Mouse (Mus musculus) forebrain, embryonic 16.5 days (tissue): ENCODE data around the gene Plppr3. TPM values are rescaled to one million over a fixed set of nuclear protein-coding genes. Genes with fewer than 3 reads are reported as not detected.

Source experiments
- ATAC-seq: fragments of 200-750 bp; cut with Nextera tagmentation; 2 replicates; pipeline ENCODE4 v1.8.0; 2017; ENCODE audit warnings: mild to moderate bottlenecking, moderate library complexity
- H3K27ac ChIP-seq: fragments of 300-500 bp; sonication (generic); 2 replicates; pipeline ENCODE4 v1.5.1; 2014; ENCODE audit warnings: low read length, control low read depth
- H3K27me3 ChIP-seq: fragments of 300-500 bp; sonication (generic); replicated peaks from 2 replicates; pipeline ENCODE4 v1.6.1; 2014; ENCODE audit warnings: low read length; ENCODE audit not compliant: control insufficient read depth, insufficient read depth
- H3K36me3 ChIP-seq: fragments of 300-500 bp; sonication (generic); 2 replicates; pipeline ENCODE4 v1.6.1; 2014; ENCODE audit not compliant: control insufficient read depth, insufficient read depth
- H3K4me1 ChIP-seq: fragments of 300-500 bp; sonication (generic); replicated peaks from 2 replicates; pipeline ENCODE4 v1.6.1; 2014; ENCODE audit warnings: low read length; ENCODE audit not compliant: control insufficient read depth, insufficient read depth
- H3K4me2 ChIP-seq: fragments of 300-500 bp; sonication (generic); 2 replicates; pipeline ENCODE4 v1.6.1; 2014; ENCODE audit warnings: mild to moderate bottlenecking, low read length, control low read depth
- H3K4me3 ChIP-seq: fragments of 300-500 bp; sonication (generic); replicated peaks from 2 replicates; pipeline ENCODE4 v1.5.1; 2014; ENCODE audit warnings: mild to moderate bottlenecking, low read length, control low read depth
- H3K9ac ChIP-seq: fragments of 300-500 bp; sonication (generic); replicated peaks from 2 replicates; pipeline ENCODE4 v1.6.1; 2014; ENCODE audit warnings: low read depth, low read length, control low read depth
- H3K9me3 ChIP-seq: fragments of 300-500 bp; sonication (generic); 2 replicates; pipeline ENCODE4 v1.6.1; 2016; ENCODE audit warnings: low read length; ENCODE audit not compliant: control insufficient read depth
- WGBS: fragments of 180-500 bp; shearing (Covaris S2); extraction: QIAGEN DNeasy Blood & Tissue Kit; methylation state at CpG from one replicate; pipeline ENCODE4 v1.1.7; 2014; 5-methylcytosine and 5-hydroxymethylcytosine counted together
- microRNA-seq: library from miRNA; unstranded; fragments of <30 nt; microRNA quantifications from one replicate; pipeline ENCODE4, GENCODE M21; 2017
- polyA plus RNA-seq: library from polyadenylated mRNA; unstranded; fragments of >200 nt; fragmentation: Nextera tagmentation; extraction: Ambion mirVana; gene quantifications from 2 replicates; pipeline ENCODE4 v1.2.1, GENCODE M21; 2015

Gene Plppr3
- polyA plus RNA-seq, 1 experiment from 2014 or later, result 495 TPM

DNA sequence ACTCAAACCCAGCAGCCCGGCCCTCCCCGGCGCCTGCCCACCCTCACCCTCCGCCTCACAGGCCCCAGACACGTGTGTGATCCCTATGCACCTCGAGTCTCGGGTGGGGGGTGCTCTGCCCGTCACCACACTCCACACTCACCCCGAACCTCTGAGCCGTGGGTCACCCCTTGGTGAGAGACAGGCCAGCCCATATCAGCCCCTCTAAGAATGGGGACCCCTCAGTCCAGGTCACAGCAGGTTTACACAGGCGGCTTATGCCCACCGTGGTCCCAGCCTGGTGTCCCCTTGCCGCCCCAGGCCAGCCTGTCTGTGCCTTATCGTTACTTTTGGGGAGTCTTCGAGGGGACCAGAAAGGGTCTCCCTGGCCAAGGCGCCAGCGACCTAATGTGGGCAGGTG, 54.8 kb downstream of the Plppr3 start:
- Histone ChIP-seq H3K4me2 (no peak overlapping the region), H3K27ac (no peak overlapping the region), H3K4me1 (0 out of 2 replicates have a peak, but pooled peaks cover 3% of the 10 kb centered on the region), H3K4me3 (no peak overlapping the region), H3K27me3 (no peaks in the 10 kb centered on the region), H3K9ac (no peak overlapping the region), H3K36me3 (peaks cover 27% of the 10 kb centered on the region), H3K9me3 (no peaks in the 10 kb centered on the region)
- WGBS, result 92% methylated on average over 17 of the region's 17 CpGs
- no peak for ATAC-seq

DNA sequence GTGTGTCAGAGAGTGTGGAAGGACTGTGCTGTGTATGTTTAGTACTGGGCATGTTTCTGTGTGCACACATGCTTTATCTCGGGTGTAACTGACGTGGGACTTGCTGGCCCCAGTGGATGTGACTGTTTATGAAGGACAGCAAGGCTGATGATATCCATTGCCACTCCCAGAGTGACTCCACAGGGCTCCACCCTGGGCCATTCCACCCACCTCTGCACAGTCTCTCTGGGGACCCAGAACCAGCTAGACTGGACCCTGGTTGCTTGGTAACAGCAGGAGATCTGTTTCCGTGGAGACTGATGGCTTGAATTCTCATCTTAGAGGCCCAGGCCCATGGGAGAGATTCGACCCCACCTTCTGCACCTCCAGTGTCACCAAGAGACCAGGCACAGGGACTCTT, 56.2 kb downstream of the Plppr3 start:
- 77% methylated on average over 4 of the region's 4 CpGs for WGBS
- Histone ChIP-seq H3K27ac (no peak overlapping the region), H3K4me2 (no peak overlapping the region), H3K9ac (no peak overlapping the region), H3K4me3 (no peak overlapping the region), H3K27me3 (no peaks in the 10 kb centered on the region), H3K36me3 (peaks cover 27% of the 10 kb centered on the region), H3K9me3 (no peaks in the 10 kb centered on the region), H3K4me1 (0 out of 2 replicates have a peak, but pooled peaks cover 3% of the 10 kb centered on the region)
- no peak for ATAC-seq

- Histone ChIP-seq H3K36me3 (peaks cover 27% of the 10 kb centered on the region), H3K9me3 (no peaks in the 10 kb centered on the region), H3K4me2 (no peak overlapping the region), H3K4me3 (no peak overlapping the region), H3K27ac (no peak overlapping the region), H3K4me1 (no peaks in the 10 kb centered on the region), H3K9ac (no peak overlapping the region), H3K27me3 (no peaks in the 10 kb centered on the region)
- no peak for ATAC-seq
- 73% methylated on average over 2 of the region's 2 CpGs for WGBS
Observed at GRCm38 (mm10) chr10:79817111-79817510, 57.3 kb downstream of the Plppr3 start.

GRCm38 (mm10) chr10:79815671-79816494, 58.6 kb downstream of the Plppr3 start:
- H3K4me2 ChIP-seq, result no peak overlapping the region
- ATAC-seq, result no peak
- 87% methylated on average over 12 of the region's 12 CpGs for WGBS
- no peaks in the 10 kb centered on the region for H3K4me1 ChIP-seq
- H3K4me3 ChIP-seq, result no peak overlapping the region
- no peaks in the 10 kb centered on the region for H3K27me3 ChIP-seq
- no peak overlapping the region for H3K9ac ChIP-seq
- no peak overlapping the region for H3K27ac ChIP-seq
- peaks cover 28% of the 10 kb centered on the region for H3K36me3 ChIP-seq
- no peaks in the 10 kb centered on the region for H3K9me3 ChIP-seq

- ATAC-seq, result no peak
- peaks cover 30% of the 10 kb centered on the region for H3K36me3 ChIP-seq
- H3K27ac ChIP-seq, result no peak overlapping the region
Observed at GRCm38 (mm10) chr10:79814271-79814842, 60.1 kb downstream of the Plppr3 start.

DNA sequence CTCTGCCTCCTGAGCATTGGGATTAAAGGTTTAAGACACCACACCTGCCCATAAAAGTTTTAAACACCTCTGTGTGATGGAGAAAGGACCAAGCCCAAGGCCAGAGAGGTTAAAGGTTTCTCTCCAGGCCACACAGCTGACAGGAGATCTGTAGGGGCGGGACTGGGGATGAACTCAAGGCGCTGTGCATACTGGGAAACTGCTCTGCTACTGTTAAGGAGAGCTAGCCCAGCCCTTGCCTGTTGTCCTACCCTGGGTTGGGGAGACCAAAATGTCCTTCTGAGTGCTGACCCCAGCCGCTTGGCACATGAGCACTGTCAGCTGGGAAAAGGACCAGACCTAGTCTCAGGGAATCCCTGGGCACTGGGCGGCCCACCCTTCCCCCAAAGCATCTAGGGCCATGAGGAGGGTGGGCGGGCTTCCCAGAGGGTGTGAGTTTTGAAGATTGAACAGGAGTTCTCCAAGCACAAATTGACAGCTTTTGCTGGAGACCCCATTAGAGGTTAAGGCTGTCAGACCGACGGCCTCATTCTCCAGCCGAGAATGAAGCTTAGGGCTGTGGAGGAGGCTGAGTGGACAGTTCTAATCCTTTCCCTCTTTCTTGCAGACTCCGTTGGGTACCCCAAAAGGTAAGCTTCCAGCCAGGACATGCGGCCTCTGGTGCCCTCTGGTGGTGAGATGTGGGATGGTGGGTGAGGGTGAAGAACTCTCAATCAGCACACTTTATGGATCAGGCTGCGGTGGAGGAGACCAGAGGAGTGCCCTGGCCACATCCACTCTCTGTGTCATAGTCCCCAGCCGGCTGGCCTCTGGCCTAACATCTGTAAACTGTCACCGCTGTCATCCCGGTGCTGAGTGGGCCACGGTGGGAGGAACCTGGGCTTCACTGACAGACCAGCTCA, 62.4 kb downstream of the Plppr3 start:
- H3K9ac ChIP-seq, result no peak overlapping the region
- H3K27ac ChIP-seq, result no peak overlapping the region
- H3K4me1 ChIP-seq, result no peaks in the 10 kb centered on the region
- H3K9me3 ChIP-seq, result no peaks in the 10 kb centered on the region
- ATAC-seq, result peak; percentile 68
- H3K27me3 ChIP-seq, result no peaks in the 10 kb centered on the region
- no peak overlapping the region for H3K4me2 ChIP-seq
- H3K4me3 ChIP-seq, result no peak overlapping the region
- peaks cover 32% of the 10 kb centered on the region for H3K36me3 ChIP-seq
- 27% methylated on average over 15 of the region's 15 CpGs for WGBS

More at GRCm38 (mm10) chr10:79814271-79814842, 60.1 kb downstream of the Plppr3 start:
- H3K4me3 ChIP-seq, result no peak overlapping the region
- no peak overlapping the region for H3K9ac ChIP-seq
- no peaks in the 10 kb centered on the region for H3K27me3 ChIP-seq
- no peaks in the 10 kb centered on the region for H3K4me1 ChIP-seq
- no peak overlapping the region for H3K4me2 ChIP-seq
- H3K9me3 ChIP-seq, result no peaks in the 10 kb centered on the region
- WGBS, result 86% methylated on average over 5 of the region's 5 CpGs

Small RNAs within 50 kb of the gene (microRNA-seq; reads per million reads assigned to microRNA genes)
- gene Mir6910, result not detected

Other genes with a start within 250 kb of the Plppr3 start
- 12.3 and 16.0 TPM in 2 replicates for gene Shc2, start 236.7 kb downstream of the Plppr3 start, polyA plus RNA-seq
- 0.28 TPM in 1 of 2 replicates, not detected in the other for gene Odf3l2, start 228.9 kb downstream of the Plppr3 start, polyA plus RNA-seq
- gene Madcam1, start 210.1 kb downstream of the Plppr3 start, polyA plus RNA-seq, result 0.57 and 1.0 TPM in 2 replicates
- gene Tpgs1, start 205.3 kb downstream of the Plppr3 start, polyA plus RNA-seq, result 75.9 and 76.6 TPM in 2 replicates
- 61.1 and 71.1 TPM in 2 replicates for gene Cdc34, start 192.4 kb downstream of the Plppr3 start, polyA plus RNA-seq
- 1.7 and 1.8 TPM in 2 replicates for gene Gzmm, start 185.6 kb downstream of the Plppr3 start, polyA plus RNA-seq
- gene Bsg, start 170.1 kb downstream of the Plppr3 start, polyA plus RNA-seq, result 726 and 729 TPM in 2 replicates
- gene Hcn2, start 158.0 kb downstream of the Plppr3 start, polyA plus RNA-seq, result 0.39 and 0.52 TPM in 2 replicates
- 47.1 and 50.0 TPM in 2 replicates for gene Polrmt, start 128.1 kb downstream of the Plppr3 start, polyA plus RNA-seq
- gene Fgf22, start 119.6 kb downstream of the Plppr3 start, polyA plus RNA-seq, result 0.25 and 0.73 TPM in 2 replicates
- gene Rnf126, start 107.7 kb downstream of the Plppr3 start, polyA plus RNA-seq, result 85.8 and 87.2 TPM in 2 replicates
- 1.1 and 1.4 TPM in 2 replicates for gene Fstl3, start 97.4 kb downstream of the Plppr3 start, polyA plus RNA-seq
- gene Prss57, start 83.7 kb downstream of the Plppr3 start, polyA plus RNA-seq, result 0.36 and 0.62 TPM in 2 replicates
- 327 and 349 TPM in 2 replicates for gene Palm, start 81.1 kb downstream of the Plppr3 start, polyA plus RNA-seq
- 0.48 and 1.2 TPM in 2 replicates for gene Misp, start 53.6 kb downstream of the Plppr3 start, polyA plus RNA-seq
- gene Ptbp1, start 20.2 kb downstream of the Plppr3 start, polyA plus RNA-seq, result 98.3 and 107 TPM in 2 replicates
- gene Prtn3, start 158 bp downstream of the Plppr3 start, polyA plus RNA-seq, result 12.4 and 15.3 TPM in 2 replicates
- not detected in 2 replicates for gene Elane, start 11.6 kb upstream of the Plppr3 start, polyA plus RNA-seq
- gene Cfd, start 16.2 kb upstream of the Plppr3 start, polyA plus RNA-seq, result not detected in 2 replicates
- 53.8 and 54.0 TPM in 2 replicates for gene Med16, start 34.3 kb upstream of the Plppr3 start, polyA plus RNA-seq
- gene Gm26602, start 36.2 kb upstream of the Plppr3 start, polyA plus RNA-seq, result 17.7 and 36.3 TPM in 2 replicates
- 2.7 and 3.6 TPM in 2 replicates for gene Kiss1r, start 42.3 kb upstream of the Plppr3 start, polyA plus RNA-seq
- gene R3hdm4, start 46.6 kb upstream of the Plppr3 start, polyA plus RNA-seq, result 289 and 309 TPM in 2 replicates
- gene Arid3a, start 52.4 kb upstream of the Plppr3 start, polyA plus RNA-seq, result 2.4 and 3.5 TPM in 2 replicates
- 81.8 and 97.7 TPM in 2 replicates for gene Wdr18, start 85.5 kb upstream of the Plppr3 start, polyA plus RNA-seq
- 0.29 and 0.60 TPM in 2 replicates for gene Grin3b, start 96.1 kb upstream of the Plppr3 start, polyA plus RNA-seq
- gene Tmem259, start 109.7 kb upstream of the Plppr3 start, polyA plus RNA-seq, result 12.3 and 12.8 TPM in 2 replicates
- gene Cnn2, start 114.0 kb upstream of the Plppr3 start, polyA plus RNA-seq, result 30.5 and 31.3 TPM in 2 replicates
- gene Abca7, start 121.9 kb upstream of the Plppr3 start, polyA plus RNA-seq, result 3.9 and 4.7 TPM in 2 replicates
- 1.2 and 1.8 TPM in 2 replicates for gene Arhgap45, start 142.0 kb upstream of the Plppr3 start, polyA plus RNA-seq
- gene Polr2e, start 165.2 kb upstream of the Plppr3 start, polyA plus RNA-seq, result 173 and 178 TPM in 2 replicates
- gene Gpx4, start 172.5 kb upstream of the Plppr3 start, polyA plus RNA-seq, result 443 and 475 TPM in 2 replicates
- 13.1 and 14.9 TPM in 2 replicates for gene Sbno2, start 230.9 kb upstream of the Plppr3 start, polyA plus RNA-seq
- 18.0 and 19.7 TPM in 2 replicates for gene Stk11, start 241.2 kb upstream of the Plppr3 start, polyA plus RNA-seq